Mouse (Mus musculus): ENCODE measurements around the gene Tmem212. TPM values are rescaled to one million over a fixed set of nuclear protein-coding genes. Genes with fewer than 3 reads are reported as not detected.
"Not testable (repeated sequence)": the region's sequence is repeated elsewhere in the genome, so short reads cannot be mapped to it uniquely, and the experiment has no call there.

Gene Tmem212
- 0.23 and 0.31 TPM in 2 replicates for polyA plus RNA-seq (2015; fragmentation: Nextera tagmentation; extraction: Ambion mirVana)

- Histone ChIP-seq H3K9ac (ENCODE audit: low read depth, low read length) (no peak within 1 kb of the TSS), H3K4me2 (ENCODE audit: low read length) (no peak within 1 kb of the TSS), H3K36me3 (ENCODE audit: control insufficient read depth, insufficient read depth, low read length) (no peaks in the 10 kb centered on the region), H3K27ac (ENCODE audit: low read depth, low read length) (no peak within 1 kb of the TSS), H3K27me3 (replicated peaks; ENCODE audit: control insufficient read depth, insufficient read depth, low read length) (no peaks in the 10 kb centered on the region), H3K4me3 (ENCODE audit: low read length) (no peak within 1 kb of the TSS), H3K4me1 (ENCODE audit: control insufficient read depth, insufficient read depth, low read depth, low read length) (no peaks in the 10 kb centered on the region), H3K9me3 (ENCODE audit: control insufficient read depth, low read length) (no peaks in the 10 kb centered on the region)
- ATAC-seq = no peak
- whole genome bisulfite sequencing = 67% methylated on average over 8 of the region's 8 CpGs
Observed at GRCm38 (mm10) chr3:27896318-27896892, at the start of gene Tmem212. Gene Tmem212, minus strand, starts transcription at chr3:27896368.

- H3K4me3 ChIP-seq (ENCODE audit: low read length); H3K27ac ChIP-seq (ENCODE audit: low read depth, low read length); H3K9ac ChIP-seq (ENCODE audit: low read depth, low read length); H3K4me1 ChIP-seq (ENCODE audit: control insufficient read depth, insufficient read depth, low read depth, low read length); H3K36me3 ChIP-seq (ENCODE audit: control insufficient read depth, insufficient read depth, low read length); H3K27me3 ChIP-seq (replicated peaks; ENCODE audit: control insufficient read depth, insufficient read depth, low read length); ATAC-seq; H3K9me3 ChIP-seq (ENCODE audit: control insufficient read depth, low read length); H3K4me2 ChIP-seq (ENCODE audit: low read length): not testable (repeated sequence)
- 84% methylated on average over 2 of the region's 2 CpGs for WGBS
Observed at GRCm38 (mm10) chr3:27945397-27945796, 49.2 kb upstream of the Tmem212 start.

- Histone ChIP-seq H3K9ac (ENCODE audit: low read depth, low read length) (no peak overlapping the region), H3K36me3 (ENCODE audit: control insufficient read depth, insufficient read depth, low read length) (no peaks in the 10 kb centered on the region), H3K27me3 (replicated peaks; ENCODE audit: control insufficient read depth, insufficient read depth, low read length) (no peaks in the 10 kb centered on the region), H3K27ac (ENCODE audit: low read depth, low read length) (no peak overlapping the region), H3K4me3 (ENCODE audit: low read length) (no peak overlapping the region), H3K9me3 (ENCODE audit: control insufficient read depth, low read length) (no peaks in the 10 kb centered on the region), H3K4me1 (ENCODE audit: control insufficient read depth, insufficient read depth, low read depth, low read length) (peaks cover 6% of the 10 kb centered on the region; the same call in 1 of the 2 replicates), H3K4me2 (ENCODE audit: low read length) (no peak overlapping the region)
- 78% methylated on average over 7 of the region's 7 CpGs for WGBS
- ATAC-seq = no peak
Observed at GRCm38 (mm10) chr3:27942991-27943390, 46.8 kb upstream of the Tmem212 start.

GRCm38 (mm10) chr3:27941634-27942033 is 45.5 kb upstream of the Tmem212 start:
- Histone ChIP-seq H3K9ac (ENCODE audit: low read depth, low read length) (no peak overlapping the region), H3K36me3 (ENCODE audit: control insufficient read depth, insufficient read depth, low read length) (no peaks in the 10 kb centered on the region), H3K4me2 (ENCODE audit: low read length) (no peak overlapping the region), H3K27ac (ENCODE audit: low read depth, low read length) (no peak overlapping the region), H3K4me3 (ENCODE audit: low read length) (no peak overlapping the region), H3K9me3 (ENCODE audit: control insufficient read depth, low read length) (no peaks in the 10 kb centered on the region), H3K27me3 (replicated peaks; ENCODE audit: control insufficient read depth, insufficient read depth, low read length) (peaks cover 2% of the 10 kb centered on the region; the same call in 1 of the 2 replicates), H3K4me1 (ENCODE audit: control insufficient read depth, insufficient read depth, low read depth, low read length) (peaks cover 6% of the 10 kb centered on the region; the same call in 1 of the 2 replicates)
- ATAC-seq = no peak
- 94% methylated on average over 3 of the region's 3 CpGs for WGBS

GRCm38 (mm10) chr3:27938381-27939323 is 42.5 kb upstream of the Tmem212 start, which contains the start of gene Pld1:
Gene Pld1, plus strand, starts transcription at chr3:27938695.
- peak; percentile 90 for ATAC-seq
- Histone ChIP-seq H3K9ac (ENCODE audit: low read depth, low read length) (peak within 1 kb of the TSS; percentile 69), H3K9me3 (ENCODE audit: control insufficient read depth, low read length) (no peaks in the 10 kb centered on the region), H3K4me2 (ENCODE audit: low read length) (peak within 1 kb of the TSS; percentile 99), H3K27ac (ENCODE audit: low read depth, low read length) (peak within 1 kb of the TSS; percentile 59), H3K4me1 (ENCODE audit: control insufficient read depth, insufficient read depth, low read depth, low read length) (peaks cover 6% of the 10 kb centered on the region; the same call in 1 of the 2 replicates), H3K4me3 (ENCODE audit: low read length) (peak within 1 kb of the TSS; percentile 60), H3K36me3 (ENCODE audit: control insufficient read depth, insufficient read depth, low read length) (no peaks in the 10 kb centered on the region), H3K27me3 (replicated peaks; ENCODE audit: control insufficient read depth, insufficient read depth, low read length) (peaks cover 2% of the 10 kb centered on the region; the same call in 1 of the 2 replicates)
- WGBS = under 1% methylated on average over 48 of the region's 68 CpGs

GRCm38 (mm10) chr3:27937144-27938110 is 41.3 kb upstream of the Tmem212 start:
- 83% methylated on average over 13 of the region's 13 CpGs for WGBS
- no peak overlapping the region for H3K27ac ChIP-seq (ENCODE audit: low read depth, low read length)
- ATAC-seq = no peak
- no peak overlapping the region for H3K9ac ChIP-seq (ENCODE audit: low read depth, low read length)
- H3K4me3 ChIP-seq (ENCODE audit: low read length) = no peak overlapping the region
- H3K27me3 ChIP-seq (replicated peaks; ENCODE audit: control insufficient read depth, insufficient read depth, low read length) = peaks cover 2% of the 10 kb centered on the region; the same call in 1 of the 2 replicates
- no peak overlapping the region for H3K4me2 ChIP-seq (ENCODE audit: low read length)
- H3K36me3 ChIP-seq (ENCODE audit: control insufficient read depth, insufficient read depth, low read length) = no peaks in the 10 kb centered on the region
- no peaks in the 10 kb centered on the region for H3K9me3 ChIP-seq (ENCODE audit: control insufficient read depth, low read length)
- H3K4me1 ChIP-seq (ENCODE audit: control insufficient read depth, insufficient read depth, low read depth, low read length) = peaks cover 6% of the 10 kb centered on the region; the same call in 1 of the 2 replicates

GRCm38 (mm10) chr3:27936731-27937130 is 40.6 kb upstream of the Tmem212 start:
- peaks cover 2% of the 10 kb centered on the region; the same call in 1 of the 2 replicates for H3K27me3 ChIP-seq (replicated peaks; ENCODE audit: control insufficient read depth, insufficient read depth, low read length)
- H3K9ac ChIP-seq (ENCODE audit: low read depth, low read length) = no peak overlapping the region
- no peak for ATAC-seq
- H3K9me3 ChIP-seq (ENCODE audit: control insufficient read depth, low read length) = no peaks in the 10 kb centered on the region
- H3K4me2 ChIP-seq (ENCODE audit: low read length) = no peak overlapping the region
- H3K4me1 ChIP-seq (ENCODE audit: control insufficient read depth, insufficient read depth, low read depth, low read length) = peaks cover 6% of the 10 kb centered on the region; the same call in 1 of the 2 replicates
- no peaks in the 10 kb centered on the region for H3K36me3 ChIP-seq (ENCODE audit: control insufficient read depth, insufficient read depth, low read length)
- H3K4me3 ChIP-seq (ENCODE audit: low read length) = no peak overlapping the region
- no peak overlapping the region for H3K27ac ChIP-seq (ENCODE audit: low read depth, low read length)
- 79% methylated on average over 5 of the region's 5 CpGs for WGBS

- Histone ChIP-seq H3K27me3 (replicated peaks; ENCODE audit: control insufficient read depth, insufficient read depth, low read length) (peaks cover 2% of the 10 kb centered on the region; the same call in 1 of the 2 replicates), H3K4me1 (ENCODE audit: control insufficient read depth, insufficient read depth, low read depth, low read length) (peaks cover 6% of the 10 kb centered on the region; the same call in 1 of the 2 replicates), H3K27ac (ENCODE audit: low read depth, low read length) (no peak overlapping the region), H3K4me3 (ENCODE audit: low read length) (no peak overlapping the region), H3K4me2 (ENCODE audit: low read length) (no peak overlapping the region), H3K9me3 (ENCODE audit: control insufficient read depth, low read length) (no peaks in the 10 kb centered on the region), H3K9ac (ENCODE audit: low read depth, low read length) (no peak overlapping the region), H3K36me3 (ENCODE audit: control insufficient read depth, insufficient read depth, low read length) (no peaks in the 10 kb centered on the region)
- ATAC-seq = no peak
- WGBS = 52% methylated on average over 3 of the region's 3 CpGs
Observed at GRCm38 (mm10) chr3:27935644-27936043, 39.5 kb upstream of the Tmem212 start.

Data from hindbrain, embryonic 16.5 days (tissue).